Mouse (Mus musculus): ENCODE results near the gene Id2. TPM values are rescaled to one million over a fixed set of nuclear protein-coding genes. Genes with fewer than 3 reads are reported as not detected.

Gene Id2
- polyA plus RNA-seq, 1 experiment: 68.1 TPM

DNA sequence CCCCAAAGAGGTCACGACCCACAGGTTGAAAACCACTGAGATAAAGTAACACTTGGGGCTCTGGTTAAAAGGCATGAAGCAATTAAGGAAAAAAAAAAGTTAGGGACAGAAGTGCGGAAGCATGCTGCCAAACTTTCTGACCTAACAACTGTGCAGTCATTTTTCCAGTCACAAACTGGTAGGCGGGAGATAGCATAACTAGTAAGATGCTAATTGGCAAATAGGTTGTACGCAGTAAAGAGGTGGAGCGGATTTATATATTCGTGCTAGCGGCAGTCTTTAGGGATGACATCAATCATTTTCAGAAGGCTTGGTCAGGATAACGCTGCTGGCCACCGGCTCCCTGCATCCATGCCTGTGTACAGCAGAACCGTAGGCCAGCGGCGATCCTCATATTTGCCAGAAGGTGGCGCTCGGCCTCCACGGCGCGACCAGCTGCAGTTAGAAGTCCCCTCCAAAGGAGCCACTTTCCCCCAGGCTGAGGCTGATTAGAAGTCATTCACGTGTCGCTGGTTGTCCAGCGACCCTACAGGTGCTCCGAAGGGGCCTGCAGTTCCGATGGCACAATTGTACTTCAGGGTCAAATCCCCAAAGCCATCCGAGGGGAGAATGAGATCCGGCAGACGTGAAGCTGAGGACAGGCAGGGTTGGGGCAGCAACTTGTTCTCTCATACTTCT lies 4.8 kb downstream of the Id2 start:
- Histone ChIP-seq H3K36me3 (ENCODE audit: control insufficient read depth, insufficient read depth) (peaks cover 18% of the 10 kb centered on the region), H3K79me3 (ENCODE audit: low read depth) (peaks cover 23% of the 10 kb centered on the region), H3K79me2 (ENCODE audit: control insufficient read depth, insufficient read depth) (peaks cover 31% of the 10 kb centered on the region), H3K27me3 (ENCODE audit: control insufficient read depth, insufficient read depth, insufficient read length) (no peaks in the 10 kb centered on the region), H3K4me3 (ENCODE audit: insufficient read depth, poor library complexity, severe bottlenecking) (no peak overlapping the region), H3ac (ENCODE audit: control insufficient read depth, insufficient read length, low read depth) (no peak overlapping the region)
- TF ChIP-seq USF1 (IDR thresholded peaks at IDR 0.05; ENCODE audit: low read depth) (no peak), CTCF (IDR thresholded peaks at IDR 0.05; ENCODE audit: control insufficient read depth, insufficient read depth, insufficient read length) (peak; percentile 87)

DNA sequence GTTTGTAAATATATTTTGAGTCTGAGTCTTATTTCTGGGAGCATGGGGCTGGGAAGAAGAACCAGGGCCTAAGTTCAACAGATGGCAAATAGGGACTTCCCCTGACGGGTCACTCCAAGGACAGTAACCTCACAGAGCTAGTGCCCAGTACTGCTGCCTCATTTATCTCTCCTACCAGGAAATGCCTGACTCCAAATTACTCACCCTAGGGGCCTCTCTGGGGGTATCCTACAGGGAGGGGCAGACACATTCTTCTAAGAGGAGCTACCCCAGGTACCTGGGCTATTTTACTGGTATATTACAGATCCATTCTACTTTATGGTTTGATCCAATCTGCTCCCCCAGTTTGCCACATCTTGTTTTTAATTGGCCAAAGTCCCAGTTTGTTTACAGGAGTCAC lies 7.5 kb downstream of the Id2 start:
- no peak overlapping the region for H3K4me3 ChIP-seq (ENCODE audit: insufficient read depth, poor library complexity, severe bottlenecking)
- no peak for TF ChIP-seq FOSL1 (IDR thresholded peaks at IDR 0.05; ENCODE audit: insufficient read depth, low read length, poor library complexity, severe bottlenecking)
- TF ChIP-seq MYOD1 (IDR thresholded peaks at IDR 0.05; ENCODE audit: control insufficient read depth, insufficient read length, low read depth): no peak
- no peak for TF ChIP-seq MAX (IDR thresholded peaks at IDR 0.05)
- TF ChIP-seq CEBPB (IDR thresholded peaks at IDR 0.05; ENCODE audit: low read depth): no peak
- TF ChIP-seq MYOG (IDR thresholded peaks at IDR 0.05; ENCODE audit: control insufficient read depth, extremely low read depth, insufficient read length): no peak
- no peak for TF ChIP-seq CTCF (IDR thresholded peaks at IDR 0.05; ENCODE audit: control insufficient read depth, insufficient read depth, insufficient read length)
- TF ChIP-seq USF1 (IDR thresholded peaks at IDR 0.05; ENCODE audit: low read depth): no peak
- no peak overlapping the region for H3ac ChIP-seq (ENCODE audit: control insufficient read depth, insufficient read length, low read depth)
- peaks cover 16% of the 10 kb centered on the region for H3K79me2 ChIP-seq (ENCODE audit: control insufficient read depth, insufficient read depth)
- H3K27me3 ChIP-seq (ENCODE audit: control insufficient read depth, insufficient read depth, insufficient read length): no peaks in the 10 kb centered on the region
- H3K79me3 ChIP-seq (ENCODE audit: low read depth): peaks cover 9% of the 10 kb centered on the region
- peaks cover 17% of the 10 kb centered on the region for H3K36me3 ChIP-seq (ENCODE audit: control insufficient read depth, insufficient read depth)

DNA sequence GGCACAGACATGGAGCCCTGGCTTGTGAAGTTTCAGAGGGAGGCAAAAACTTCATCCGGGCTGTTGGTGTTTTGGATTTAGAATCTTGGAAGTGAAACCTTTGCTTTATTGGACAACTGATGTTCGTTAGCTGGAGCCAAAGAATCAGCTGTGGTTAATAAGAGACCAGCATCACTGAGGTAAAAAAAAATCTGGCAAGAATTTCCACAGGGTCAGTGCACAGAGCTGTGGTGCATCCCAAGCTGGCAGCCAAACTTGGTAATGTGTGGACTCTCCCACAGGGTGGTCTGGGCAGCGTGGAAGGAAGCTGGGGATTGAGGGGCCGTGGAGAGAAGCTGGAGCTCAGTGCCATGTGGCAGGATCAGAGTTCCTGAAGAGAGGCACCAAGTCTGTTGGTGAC lies 10.0 kb downstream of the Id2 start:
- Histone ChIP-seq H3K79me3 (ENCODE audit: low read depth) (no peaks in the 10 kb centered on the region), H3K4me3 (ENCODE audit: insufficient read depth, poor library complexity, severe bottlenecking) (no peak overlapping the region), H3ac (ENCODE audit: control insufficient read depth, insufficient read length, low read depth) (no peak overlapping the region), H3K36me3 (ENCODE audit: control insufficient read depth, insufficient read depth) (no peaks in the 10 kb centered on the region), H3K27me3 (ENCODE audit: control insufficient read depth, insufficient read depth, insufficient read length) (no peaks in the 10 kb centered on the region), H3K79me2 (ENCODE audit: control insufficient read depth, insufficient read depth) (no peaks in the 10 kb centered on the region)
- TF ChIP-seq MYOD1 (IDR thresholded peaks at IDR 0.05; ENCODE audit: control insufficient read depth, insufficient read length, low read depth): no peak
- no peak for TF ChIP-seq FOSL1 (IDR thresholded peaks at IDR 0.05; ENCODE audit: insufficient read depth, low read length, poor library complexity, severe bottlenecking)
- TF ChIP-seq CTCF (IDR thresholded peaks at IDR 0.05; ENCODE audit: control insufficient read depth, insufficient read depth, insufficient read length): no peak
- no peak for TF ChIP-seq MAX (IDR thresholded peaks at IDR 0.05)
- no peak for TF ChIP-seq MYOG (IDR thresholded peaks at IDR 0.05; ENCODE audit: control insufficient read depth, extremely low read depth, insufficient read length)
- TF ChIP-seq CEBPB (IDR thresholded peaks at IDR 0.05; ENCODE audit: low read depth): no peak
- TF ChIP-seq USF1 (IDR thresholded peaks at IDR 0.05; ENCODE audit: low read depth): no peak

DNA sequence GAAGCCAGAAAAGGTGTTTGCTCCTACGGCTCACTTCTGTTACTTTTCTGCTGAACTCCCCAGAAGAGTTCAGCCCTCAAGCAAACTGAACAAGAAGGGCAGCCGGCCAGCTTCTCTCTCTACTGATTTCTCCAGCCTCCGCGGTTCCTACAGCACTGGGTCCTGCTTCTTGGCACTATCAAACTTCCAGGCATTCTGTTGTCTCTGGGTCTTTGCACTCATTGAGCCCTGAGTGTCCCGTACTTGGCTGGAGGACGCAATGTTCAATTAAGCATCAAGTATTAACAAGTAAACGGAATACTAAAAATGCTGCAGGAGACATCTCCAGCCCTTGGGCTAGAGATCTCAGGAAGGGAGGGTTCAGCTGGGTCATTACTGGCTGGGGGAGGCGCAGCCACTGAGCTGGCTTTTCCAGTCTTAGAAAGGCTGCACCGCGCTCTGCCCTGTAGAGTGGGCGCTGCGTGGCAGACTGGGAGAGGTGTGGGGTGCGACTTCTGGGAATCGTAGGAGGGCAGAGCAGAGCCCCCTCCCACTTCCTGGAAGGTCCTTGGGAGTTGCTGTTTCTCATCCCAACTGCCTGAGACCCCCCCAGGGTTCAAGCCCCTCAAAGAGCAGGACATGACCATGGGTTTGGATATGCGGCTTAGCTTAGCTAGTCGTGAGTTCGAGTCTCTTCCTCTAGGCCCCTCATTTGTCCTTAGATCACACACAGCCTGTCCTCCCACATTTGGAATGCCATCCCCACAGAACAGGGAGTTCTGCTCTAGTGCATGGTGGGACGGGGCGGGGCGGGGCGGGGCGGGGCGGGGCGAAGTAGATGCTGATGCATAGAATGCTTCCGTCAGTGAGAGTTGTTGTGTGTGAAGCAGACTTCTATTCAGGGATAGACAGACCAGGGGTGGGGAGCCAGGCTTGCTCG lies 13.4 kb downstream of the Id2 start:
- H3K27me3 ChIP-seq (ENCODE audit: control insufficient read depth, insufficient read depth, insufficient read length): no peaks in the 10 kb centered on the region
- H3K4me3 ChIP-seq (ENCODE audit: insufficient read depth, poor library complexity, severe bottlenecking): no peak overlapping the region
- no peaks in the 10 kb centered on the region for H3K79me2 ChIP-seq (ENCODE audit: control insufficient read depth, insufficient read depth)
- no peaks in the 10 kb centered on the region for H3K79me3 ChIP-seq (ENCODE audit: low read depth)
- TF ChIP-seq MYOD1 (IDR thresholded peaks at IDR 0.05; ENCODE audit: control insufficient read depth, insufficient read length, low read depth) (no peak), CTCF (IDR thresholded peaks at IDR 0.05; ENCODE audit: control insufficient read depth, insufficient read depth, insufficient read length) (no peak), CEBPB (IDR thresholded peaks at IDR 0.05; ENCODE audit: low read depth) (no peak), MAX (IDR thresholded peaks at IDR 0.05) (no peak), USF1 (IDR thresholded peaks at IDR 0.05; ENCODE audit: low read depth) (no peak), FOSL1 (IDR thresholded peaks at IDR 0.05; ENCODE audit: insufficient read depth, low read length, poor library complexity, severe bottlenecking) (no peak), MYOG (IDR thresholded peaks at IDR 0.05; ENCODE audit: control insufficient read depth, extremely low read depth, insufficient read length) (no peak)
- H3K36me3 ChIP-seq (ENCODE audit: control insufficient read depth, insufficient read depth): no peaks in the 10 kb centered on the region
- no peak overlapping the region for H3ac ChIP-seq (ENCODE audit: control insufficient read depth, insufficient read length, low read depth)

DNA sequence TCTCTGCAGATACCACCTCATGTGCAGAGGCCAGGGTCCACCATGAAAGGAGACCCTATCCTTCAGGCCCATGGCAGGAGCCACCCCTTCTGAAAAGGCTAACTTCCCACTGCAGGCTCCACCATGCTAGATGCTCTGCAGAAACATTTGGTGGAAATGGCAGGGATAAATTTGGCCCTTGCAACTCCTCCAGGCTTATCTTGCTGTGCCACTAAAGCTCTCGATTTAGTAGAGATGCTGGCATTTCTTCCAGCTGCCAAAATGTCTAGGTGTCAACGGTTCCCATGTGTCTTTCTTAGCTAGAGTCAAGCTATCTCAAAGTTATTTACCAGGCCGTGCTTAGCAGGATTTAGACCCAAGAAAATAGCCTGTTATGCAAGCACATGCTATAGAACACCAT lies 22.6 kb downstream of the Id2 start:
- H3K79me2 ChIP-seq (ENCODE audit: control insufficient read depth, insufficient read depth): no peaks in the 10 kb centered on the region
- no peaks in the 10 kb centered on the region for H3K36me3 ChIP-seq (ENCODE audit: control insufficient read depth, insufficient read depth)
- H3ac ChIP-seq (ENCODE audit: control insufficient read depth, insufficient read length, low read depth): no peak overlapping the region

More for the DNA sequence above, 22.6 kb downstream of the Id2 start:
- Histone ChIP-seq H3K4me3 (ENCODE audit: insufficient read depth, poor library complexity, severe bottlenecking) (no peak overlapping the region), H3K79me3 (ENCODE audit: low read depth) (no peaks in the 10 kb centered on the region), H3K27me3 (ENCODE audit: control insufficient read depth, insufficient read depth, insufficient read length) (no peaks in the 10 kb centered on the region)
- TF ChIP-seq USF1 (IDR thresholded peaks at IDR 0.05; ENCODE audit: low read depth): no peak
- no peak for TF ChIP-seq FOSL1 (IDR thresholded peaks at IDR 0.05; ENCODE audit: insufficient read depth, low read length, poor library complexity, severe bottlenecking)
- TF ChIP-seq CTCF (IDR thresholded peaks at IDR 0.05; ENCODE audit: control insufficient read depth, insufficient read depth, insufficient read length): no peak
- TF ChIP-seq MYOG (IDR thresholded peaks at IDR 0.05; ENCODE audit: control insufficient read depth, extremely low read depth, insufficient read length): no peak
- no peak for TF ChIP-seq CEBPB (IDR thresholded peaks at IDR 0.05; ENCODE audit: low read depth)
- TF ChIP-seq MAX (IDR thresholded peaks at IDR 0.05): no peak
- TF ChIP-seq MYOD1 (IDR thresholded peaks at IDR 0.05; ENCODE audit: control insufficient read depth, insufficient read length, low read depth): no peak

Data from C2C12 (cell line).